Mouse (Mus musculus): ENCODE results near the gene Slc17a9. TPM values are rescaled to one million over a fixed set of nuclear protein-coding genes. Genes with fewer than 3 reads are reported as not detected.

Slc17a9 gene
- polyA plus RNA-seq (2011; ENCODE audit: insufficient read depth, insufficient read length, low read depth, missing spikeins): 20.2 and 22.6 TPM in 2 replicates

DNA sequence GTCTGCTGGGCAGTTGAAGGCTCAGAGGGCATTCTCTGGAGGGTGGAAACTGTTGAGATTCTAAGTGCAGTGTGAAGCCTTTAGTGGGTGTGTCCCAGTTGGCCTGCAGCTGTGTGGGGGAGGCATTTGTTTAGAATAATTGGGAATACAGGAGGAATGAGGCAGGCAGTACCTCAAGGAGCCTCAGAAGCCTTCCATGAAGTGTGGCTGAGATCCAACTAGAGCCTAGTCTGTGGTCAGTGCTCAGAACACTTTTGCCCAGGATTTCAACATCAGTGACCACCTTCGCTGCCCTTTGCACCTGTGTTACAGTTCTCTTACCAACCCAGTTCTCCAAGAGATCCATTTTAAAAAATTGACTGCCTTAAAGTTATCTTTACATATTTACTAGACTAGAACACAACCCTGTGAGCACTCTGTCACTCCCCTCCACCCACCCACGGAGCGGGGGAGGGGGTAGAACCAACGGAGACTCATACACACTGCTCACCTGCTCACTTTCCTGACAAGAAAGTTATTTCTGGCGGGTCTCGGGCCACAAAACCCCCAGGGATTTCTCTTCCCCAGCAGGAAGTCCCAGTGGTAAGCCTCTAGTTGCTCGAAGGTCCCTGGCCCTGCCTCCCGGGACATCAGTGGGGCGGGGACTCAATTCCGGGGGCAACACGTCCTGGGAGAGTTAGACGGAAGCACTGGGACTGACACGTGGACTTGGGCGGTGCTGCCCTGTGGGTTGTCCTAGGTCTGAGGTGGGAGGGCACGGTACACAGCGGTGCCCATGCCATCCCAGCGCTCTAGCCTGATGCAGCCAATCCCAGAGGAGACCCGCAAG is at the start of gene Slc17a9:
Slc17a9 (plus strand) TSS at position 679 of the 829 bp plus-strand sequence.
- Histone ChIP-seq H3K36me3 (ENCODE audit: control insufficient read depth, insufficient read depth, low read length, poor library complexity, severe bottlenecking) (peaks cover 35% of the 10 kb centered on the region), H3K27ac (ENCODE audit: insufficient read depth, low read length) (peak within 1 kb of the TSS; percentile 58), H3K9ac (ENCODE audit: low read depth, poor library complexity, severe bottlenecking) (peak within 1 kb of the TSS; percentile 48), H3K9me3 (replicated peaks; ENCODE audit: control insufficient read depth, insufficient read depth, low read length, poor library complexity, severe bottlenecking) (peaks cover 16% of the 10 kb centered on the region), H3K27me3 (ENCODE audit: control insufficient read depth, insufficient read depth, low read length, poor library complexity, severe bottlenecking) (no peaks in the 10 kb centered on the region), H3K4me3 (ENCODE audit: low read depth, low read length) (peak within 1 kb of the TSS; percentile 51), H3K4me1 (ENCODE audit: control insufficient read depth, insufficient read depth, low read length) (peaks cover 15% of the 10 kb centered on the region)
- no peak; the same call in 1 of the 2 replicates for TF ChIP-seq EP300 (IDR thresholded peaks at IDR 0.05; ENCODE audit: insufficient read depth, low read depth, low read length)
- TF ChIP-seq CTCF (IDR thresholded peaks at IDR 0.05; ENCODE audit: low read depth, low read length): no peak
- no peak for TF ChIP-seq POLR2A (IDR thresholded peaks at IDR 0.05; ENCODE audit: insufficient read depth, low read length)

GRCm38 (mm10) chr2:180676706-180677105 is 48.4 kb upstream of the Slc17a9 start:
- no peak overlapping the region for H3K27ac ChIP-seq (ENCODE audit: insufficient read depth, low read length)
- H3K9me3 ChIP-seq (replicated peaks; ENCODE audit: control insufficient read depth, insufficient read depth, low read length, poor library complexity, severe bottlenecking): no peaks in the 10 kb centered on the region
- peaks cover 1% of the 10 kb centered on the region for H3K4me1 ChIP-seq (ENCODE audit: control insufficient read depth, insufficient read depth, low read length)
- H3K4me3 ChIP-seq (ENCODE audit: low read depth, low read length): no peak overlapping the region
- H3K27me3 ChIP-seq (ENCODE audit: control insufficient read depth, insufficient read depth, low read length, poor library complexity, severe bottlenecking): no peaks in the 10 kb centered on the region
- TF ChIP-seq POLR2A (IDR thresholded peaks at IDR 0.05; ENCODE audit: insufficient read depth, low read length) (no peak), CTCF (IDR thresholded peaks at IDR 0.05; ENCODE audit: low read depth, low read length) (no peak)
- H3K9ac ChIP-seq (ENCODE audit: low read depth, poor library complexity, severe bottlenecking): no peak overlapping the region
- peaks cover 28% of the 10 kb centered on the region for H3K36me3 ChIP-seq (ENCODE audit: control insufficient read depth, insufficient read depth, low read length, poor library complexity, severe bottlenecking)

DNA sequence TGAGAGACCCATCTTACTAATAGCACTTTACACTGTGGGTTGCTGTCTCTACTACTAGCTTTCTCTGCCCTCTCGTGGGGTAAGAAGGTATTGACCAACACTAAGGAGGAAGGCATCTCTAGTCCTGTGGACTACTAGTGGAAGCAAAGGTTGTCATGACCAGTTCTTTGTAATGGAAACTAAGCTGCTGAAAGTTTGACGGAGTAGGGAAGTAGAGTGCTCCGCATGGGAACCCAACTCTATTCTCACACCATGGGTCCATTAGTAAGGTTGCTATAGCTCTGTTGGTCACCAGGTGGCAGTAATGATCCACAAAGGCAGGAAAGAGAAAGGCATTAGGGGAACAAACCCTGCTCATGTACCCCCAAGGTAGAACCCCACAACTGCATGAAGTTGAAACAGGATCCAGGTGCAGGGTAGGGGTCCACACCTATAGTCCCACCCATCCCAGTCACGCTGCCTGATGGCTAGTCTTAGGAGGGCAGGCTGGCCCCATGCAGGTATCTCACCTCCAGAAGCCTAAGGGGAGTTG is 46.4 kb upstream of the Slc17a9 start:
- Histone ChIP-seq H3K27ac (ENCODE audit: insufficient read depth, low read length) (peak overlapping the region; percentile 82), H3K36me3 (ENCODE audit: control insufficient read depth, insufficient read depth, low read length, poor library complexity, severe bottlenecking) (peaks cover 33% of the 10 kb centered on the region), H3K9me3 (replicated peaks; ENCODE audit: control insufficient read depth, insufficient read depth, low read length, poor library complexity, severe bottlenecking) (no peaks in the 10 kb centered on the region), H3K9ac (ENCODE audit: low read depth, poor library complexity, severe bottlenecking) (no peak overlapping the region), H3K27me3 (ENCODE audit: control insufficient read depth, insufficient read depth, low read length, poor library complexity, severe bottlenecking) (no peaks in the 10 kb centered on the region), H3K4me3 (ENCODE audit: low read depth, low read length) (no peak overlapping the region), H3K4me1 (ENCODE audit: control insufficient read depth, insufficient read depth, low read length) (peaks cover 1% of the 10 kb centered on the region)
- TF ChIP-seq CTCF (IDR thresholded peaks at IDR 0.05; ENCODE audit: low read depth, low read length) (peak; percentile 20), EP300 (IDR thresholded peaks at IDR 0.05; ENCODE audit: insufficient read depth, low read depth, low read length) (no peak), POLR2A (IDR thresholded peaks at IDR 0.05; ENCODE audit: insufficient read depth, low read length) (peak; percentile 24)

- Histone ChIP-seq H3K9ac (ENCODE audit: low read depth, poor library complexity, severe bottlenecking) (no peak overlapping the region), H3K4me3 (ENCODE audit: low read depth, low read length) (no peak overlapping the region), H3K36me3 (ENCODE audit: control insufficient read depth, insufficient read depth, low read length, poor library complexity, severe bottlenecking) (peaks cover 50% of the 10 kb centered on the region), H3K27me3 (ENCODE audit: control insufficient read depth, insufficient read depth, low read length, poor library complexity, severe bottlenecking) (no peaks in the 10 kb centered on the region), H3K27ac (ENCODE audit: insufficient read depth, low read length) (no peak overlapping the region), H3K9me3 (replicated peaks; ENCODE audit: control insufficient read depth, insufficient read depth, low read length, poor library complexity, severe bottlenecking) (no peaks in the 10 kb centered on the region), H3K4me1 (ENCODE audit: control insufficient read depth, insufficient read depth, low read length) (peaks cover 1% of the 10 kb centered on the region)
- no peak for TF ChIP-seq EP300 (IDR thresholded peaks at IDR 0.05; ENCODE audit: insufficient read depth, low read depth, low read length)
- TF ChIP-seq POLR2A (IDR thresholded peaks at IDR 0.05; ENCODE audit: insufficient read depth, low read length): no peak
- TF ChIP-seq CTCF (IDR thresholded peaks at IDR 0.05; ENCODE audit: low read depth, low read length): no peak
Observed at GRCm38 (mm10) chr2:180681225-180681624, 43.8 kb upstream of the Slc17a9 start.

- no peaks in the 10 kb centered on the region for H3K27me3 ChIP-seq (ENCODE audit: control insufficient read depth, insufficient read depth, low read length, poor library complexity, severe bottlenecking)
- peaks cover 73% of the 10 kb centered on the region for H3K36me3 ChIP-seq (ENCODE audit: control insufficient read depth, insufficient read depth, low read length, poor library complexity, severe bottlenecking)
- TF ChIP-seq EP300 (IDR thresholded peaks at IDR 0.05; ENCODE audit: insufficient read depth, low read depth, low read length): no peak
- no peak for TF ChIP-seq POLR2A (IDR thresholded peaks at IDR 0.05; ENCODE audit: insufficient read depth, low read length)
- no peak for TF ChIP-seq CTCF (IDR thresholded peaks at IDR 0.05; ENCODE audit: low read depth, low read length)
- no peak overlapping the region for H3K4me3 ChIP-seq (ENCODE audit: low read depth, low read length)
- no peak overlapping the region for H3K27ac ChIP-seq (ENCODE audit: insufficient read depth, low read length)
- no peaks in the 10 kb centered on the region for H3K9me3 ChIP-seq (replicated peaks; ENCODE audit: control insufficient read depth, insufficient read depth, low read length, poor library complexity, severe bottlenecking)
- H3K9ac ChIP-seq (ENCODE audit: low read depth, poor library complexity, severe bottlenecking): no peak overlapping the region
- H3K4me1 ChIP-seq (ENCODE audit: control insufficient read depth, insufficient read depth, low read length): peaks cover 1% of the 10 kb centered on the region
Observed at GRCm38 (mm10) chr2:180683524-180683923, 41.5 kb upstream of the Slc17a9 start.

- no peak overlapping the region for H3K9ac ChIP-seq (ENCODE audit: low read depth, poor library complexity, severe bottlenecking)
- TF ChIP-seq CTCF (IDR thresholded peaks at IDR 0.05; ENCODE audit: low read depth, low read length): no peak
- TF ChIP-seq POLR2A (IDR thresholded peaks at IDR 0.05; ENCODE audit: insufficient read depth, low read length): no peak
- H3K27ac ChIP-seq (ENCODE audit: insufficient read depth, low read length): no peak overlapping the region
- no peaks in the 10 kb centered on the region for H3K4me1 ChIP-seq (ENCODE audit: control insufficient read depth, insufficient read depth, low read length)
- H3K27me3 ChIP-seq (ENCODE audit: control insufficient read depth, insufficient read depth, low read length, poor library complexity, severe bottlenecking): no peaks in the 10 kb centered on the region
- peaks cover 78% of the 10 kb centered on the region for H3K36me3 ChIP-seq (ENCODE audit: control insufficient read depth, insufficient read depth, low read length, poor library complexity, severe bottlenecking)
- H3K9me3 ChIP-seq (replicated peaks; ENCODE audit: control insufficient read depth, insufficient read depth, low read length, poor library complexity, severe bottlenecking): no peaks in the 10 kb centered on the region
- H3K4me3 ChIP-seq (ENCODE audit: low read depth, low read length): no peak overlapping the region
Observed at GRCm38 (mm10) chr2:180684031-180684430, 41.0 kb upstream of the Slc17a9 start.

All from ES-Bruce4 (cell line).